Mouse (Mus musculus) ES-E14 (cell line): Measurements from ENCODE around the gene Cd151. TPM values are rescaled to one million over a fixed set of nuclear protein-coding genes. Genes with fewer than 3 reads are reported as not detected.

Experiments used
- DNase-seq: peaks from one replicate; pipeline ENCODE4 v3.0.0-alpha.2; 2013; ENCODE audit warnings: low read depth, low spot score
- H3K27ac ChIP-seq: 2 replicates; pipeline ENCODE4 v1.5.1; 2012; ENCODE audit warnings: low read depth, mild to moderate bottlenecking, low read length, moderate library complexity, mixed read lengths; ENCODE audit not compliant: poor library complexity, insufficient read depth, severe bottlenecking
- H3K36me3 ChIP-seq: 2 replicates; pipeline ENCODE4 v1.6.1; 2012; ENCODE audit warnings: mild to moderate bottlenecking, low read length, moderate library complexity, mixed read lengths; ENCODE audit not compliant: control insufficient read depth, poor library complexity, insufficient read depth, severe bottlenecking
- H3K4me1 ChIP-seq, 2 experiments: fragments of 150-350 bp in 1 of 2; sonication (generic) in 1 of 2; 2 replicates each; pipeline ENCODE4 v1.6.1; 2012; ENCODE audit warnings: low read length in 2 of 2, mild to moderate bottlenecking in 1 of 2, mixed read lengths in 1 of 2; ENCODE audit not compliant: control insufficient read depth in 2 of 2, insufficient read depth in 2 of 2, poor library complexity in 1 of 2
- H3K4me3 ChIP-seq, 2 experiments: fragments of 150-350 bp in 1 of 2; sonication (generic) in 1 of 2; 2 replicates each; pipeline ENCODE4 v1.5.1; 2012; ENCODE audit warnings: low read length in 2 of 2, low read depth in 1 of 2, mild to moderate bottlenecking in 1 of 2, mixed read lengths in 1 of 2; ENCODE audit not compliant: insufficient read depth in 1 of 2, poor library complexity in 1 of 2, severe bottlenecking in 1 of 2
- H3K9ac ChIP-seq: 2 replicates; pipeline ENCODE4 v1.6.1; 2012; ENCODE audit warnings: low read depth, mild to moderate bottlenecking, low read length, mixed read lengths; ENCODE audit not compliant: poor library complexity, insufficient read depth, severe bottlenecking
- H3K9me3 ChIP-seq: fragments of 150-350 bp; sonication (generic); 2 replicates; pipeline ENCODE4 v1.6.1; 2012; ENCODE audit warnings: low read depth, mild to moderate bottlenecking, low read length; ENCODE audit not compliant: control insufficient read depth, insufficient read depth
- CHD2 ChIP-seq: IDR thresholded peaks from 2 replicates; pipeline ENCODE4 v1.6.1; 2014; ENCODE audit warnings: mild to moderate bottlenecking, low read depth, low read length, inconsistent platforms
- HCFC1 ChIP-seq: IDR thresholded peaks from 2 replicates; pipeline ENCODE4 v1.6.1; 2012; ENCODE audit warnings: low read length, inconsistent platforms, borderline replicate concordance; ENCODE audit not compliant: insufficient read depth
- MAFK ChIP-seq: IDR thresholded peaks from 2 replicates; pipeline ENCODE4 v1.6.1; 2014; ENCODE audit warnings: mild to moderate bottlenecking, low read depth, low read length, inconsistent platforms; ENCODE audit not compliant: insufficient read depth
- ZC3H11A ChIP-seq: IDR thresholded peaks from 2 replicates; pipeline ENCODE4 v1.6.1; 2012; ENCODE audit warnings: low read depth, mild to moderate bottlenecking, inconsistent platforms, low read length, borderline replicate concordance
- ZNF384 ChIP-seq: IDR thresholded peaks from 2 replicates; pipeline ENCODE4 v1.6.1; 2012; ENCODE audit warnings: low read depth, low read length, inconsistent platforms
- in situ Hi-C, 2 experiments: fragments of 600-800 bp; cut with MboI; formaldehyde crosslinking; loops; one replicate each; pipeline ENCODE4 v1.15.1; 2025; ENCODE audit warnings: low sequenced_read_pairs in 2 of 2, inconsistent platforms in 1 of 2; ENCODE audit not compliant: unreplicated experiment in 2 of 2
- total RNA-seq: library from RNA; depleted of rRNA; stranded (reverse); fragments of 300-350 nt; gene quantifications from 2 replicates; pipeline ENCODE4 v1.2.3, GENCODE M21; 2012

Cd151 gene
- total RNA-seq, 1 experiment, result 238 TPM

- Histone ChIP-seq H3K36me3 (no peaks in the 10 kb centered on the region), H3K9me3 (no peaks in the 10 kb centered on the region), H3K4me3 (no peak overlapping the region), H3K27ac (no peak overlapping the region), H3K4me1 (peaks cover 1 to 8% of the 10 kb centered on the region in 2 experiments; a peak in 2 of 4 replicates), H3K9ac (no peak overlapping the region)
- no peak for TF ChIP-seq ZNF384
- TF ChIP-seq ZC3H11A, result no peak
- no peak for TF ChIP-seq HCFC1
- no peak for TF ChIP-seq CHD2
- no peak for TF ChIP-seq MAFK
- DNase-seq, result no peak
- in situ Hi-C loops, result no loop called here
Observed at GRCm38 (mm10) chr7:141423811-141424210, 43.4 kb upstream of the Cd151 start.

- peaks cover 6% of the 10 kb centered on the region; the same call in 1 of the 2 replicates for H3K36me3 ChIP-seq
- TF ChIP-seq MAFK (no peak), CHD2 (no peak), ZC3H11A (no peak), ZNF384 (no peak), HCFC1 (no peak)
- in situ Hi-C loops, result no loop called here
- peaks cover 0 to 13% of the 10 kb centered on the region in 2 experiments; a peak in 2 of 4 replicates for H3K4me1 ChIP-seq
- H3K9me3 ChIP-seq, result no peaks in the 10 kb centered on the region
- H3K9ac ChIP-seq, result no peak overlapping the region
- H3K27ac ChIP-seq, result no peak overlapping the region
- DNase-seq, result no peak
- no peak overlapping the region for H3K4me3 ChIP-seq
Observed at GRCm38 (mm10) chr7:141426948-141427730, 40.1 kb upstream of the Cd151 start.

- H3K27ac ChIP-seq, result no peak overlapping the region
- H3K4me1 ChIP-seq, result peaks cover 0 to 14% of the 10 kb centered on the region in 2 experiments; a peak in 2 of 4 replicates
- TF ChIP-seq ZNF384, result no peak
- no peak for TF ChIP-seq MAFK
- TF ChIP-seq HCFC1, result no peak
- TF ChIP-seq ZC3H11A, result no peak
- no peak for TF ChIP-seq CHD2
- H3K9ac ChIP-seq, result no peak overlapping the region
- H3K4me3 ChIP-seq, result no peak overlapping the region
- H3K36me3 ChIP-seq, result peaks cover 14% of the 10 kb centered on the region; the same call in 1 of the 2 replicates
- no peak for DNase-seq
- H3K9me3 ChIP-seq, result no peaks in the 10 kb centered on the region
- in situ Hi-C loops, result no loop called here
Observed at GRCm38 (mm10) chr7:141428701-141429100, 38.5 kb upstream of the Cd151 start.

GRCm38 (mm10) chr7:141429310-141429709 is 37.9 kb upstream of the Cd151 start, which contains the start of gene Cend1:
Gene Cend1 (minus strand): TSS chr7:141429491.
- Histone ChIP-seq H3K4me1 (peaks cover 0 to 18% of the 10 kb centered on the region in 2 experiments; a peak in 2 of 4 replicates), H3K36me3 (peaks cover 18% of the 10 kb centered on the region; the same call in 1 of the 2 replicates), H3K9me3 (no peaks in the 10 kb centered on the region), H3K4me3 (peak within 1 kb of the TSS in 1 of 2 experiments; percentile 37; a peak in 3 of 4 replicates), H3K9ac (peak within 1 kb of the TSS; percentile 7; the same call in 1 of the 2 replicates), H3K27ac (no peak within 1 kb of the TSS)
- in situ Hi-C loops, result no loop called here
- DNase-seq, result peak; percentile 82
- TF ChIP-seq ZNF384 (no peak), ZC3H11A (no peak), CHD2 (no peak), HCFC1 (peak; percentile 52; the same call in 1 of the 2 replicates), MAFK (no peak)
